In the genomic region with DNA sequence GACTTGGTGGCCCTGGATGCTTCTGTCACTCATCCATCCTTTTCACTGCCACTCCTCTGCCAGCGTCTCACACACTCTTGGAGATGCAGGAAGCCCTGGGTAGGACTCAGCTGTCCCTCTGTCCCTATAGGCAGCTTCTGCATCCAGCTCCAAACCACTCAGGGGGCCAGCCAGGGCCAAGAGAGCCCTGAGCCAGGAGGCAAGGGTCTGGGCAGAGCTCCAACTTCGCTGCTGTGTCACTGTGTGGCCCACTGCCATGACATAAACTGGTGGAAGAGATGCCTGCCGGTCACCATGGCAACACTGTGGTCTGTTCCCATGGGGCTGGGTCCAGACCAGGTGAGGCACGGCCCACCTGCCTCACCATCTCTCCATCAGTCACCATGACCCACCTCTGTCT, we compare ENCODE assay signal across 9 mouse cellular contexts. TPM values are rescaled to one million over a fixed set of nuclear protein-coding genes. Genes with fewer than 3 reads are reported as not detected.
A peak's percentile ranks its signal among the peaks of the same experiment; 100 is the strongest.
DNase-seq lines count a peak whose midpoint lies in the region; ATAC-seq and TF ChIP-seq lines count a peak whose summit lies in the region.
"Had no signal": no experiment of that assay in that cellular context is flagged by ENCODE, and none has a peak within 500 bp of the region (broad histone marks: within the 10 kb centered on the region; RNA-seq: fewer than 3 reads in every experiment).

No protein-coding gene starts in this region.

- no peak overlapping the region for H3K4me2 ChIP-seq in heart, embryonic 11.5 days
- H3K4me2 ChIP-seq in neural tube, embryonic 13.5 days = no peak overlapping the region
- no peak overlapping the region for H3K4me2 ChIP-seq in midbrain, embryonic 14.5 days (ENCODE audit: low read length)
- H3K4me2 ChIP-seq: heart, embryonic 13.5 days had no signal

- H3K9me3 ChIP-seq in heart, embryonic 11.5 days (replicated peaks; ENCODE audit: control insufficient read depth, low read length) = no peaks in the 10 kb centered on the region
- no peaks in the 10 kb centered on the region for H3K9me3 ChIP-seq in neural tube, embryonic 13.5 days
- H3K9me3 ChIP-seq in midbrain, embryonic 14.5 days (ENCODE audit: control insufficient read depth, low read length) = no peaks in the 10 kb centered on the region
- H3K9me3 ChIP-seq: heart, embryonic 13.5 days had no signal

- TF ChIP-seq POLR2A in heart, adult 2 months (IDR thresholded peaks at IDR 0.05; ENCODE audit: insufficient read depth, low read depth, low read length) = no peak

- TF ChIP-seq CTCF in heart, adult 2 months (IDR thresholded peaks at IDR 0.05) = no peak

- H3K27me3 ChIP-seq in heart, adult 2 months (ENCODE audit: control insufficient read depth, insufficient read depth, low read length) = no peaks in the 10 kb centered on the region
- H3K27me3 ChIP-seq in heart, embryonic 11.5 days (ENCODE audit: control insufficient read depth, insufficient read depth, low read length) = peaks cover 6% of the 10 kb centered on the region
- H3K27me3 ChIP-seq in neural tube, embryonic 13.5 days = 0 out of 2 replicates have a peak, but pooled peaks cover under 1% of the 10 kb centered on the region
- peaks cover 97% of the 10 kb centered on the region for H3K27me3 ChIP-seq in midbrain, embryonic 14.5 days (ENCODE audit: control insufficient read depth, insufficient read depth, low read length)

- no peak for TF ChIP-seq EP300 in heart, adult 2 months (IDR thresholded peaks at IDR 0.05; ENCODE audit: insufficient read depth, low read depth, low read length)

- no peaks in the 10 kb centered on the region for H3K4me1 ChIP-seq in heart, adult 2 months (ENCODE audit: control insufficient read depth, insufficient read depth, low read length)
- peaks cover 5% of the 10 kb centered on the region; the same call in 1 of the 2 replicates for H3K4me1 ChIP-seq in heart, embryonic 11.5 days (ENCODE audit: control insufficient read depth, insufficient read depth, low read length)
- no peaks in the 10 kb centered on the region; the same call in 1 of the 2 replicates for H3K4me1 ChIP-seq in neural tube, embryonic 13.5 days (replicated peaks)
- no peaks in the 10 kb centered on the region for H3K4me1 ChIP-seq in midbrain, embryonic 14.5 days (ENCODE audit: control insufficient read depth, insufficient read depth, low read length)
- H3K4me1 ChIP-seq: heart, embryonic 13.5 days had no signal

- no peaks in the 10 kb centered on the region for H3K79me2 ChIP-seq in heart, adult 2 months (replicated peaks; ENCODE audit: control insufficient read depth, insufficient read depth, low read length)

- no peak overlapping the region for H3K27ac ChIP-seq in heart, adult 2 months
- no peak overlapping the region for H3K27ac ChIP-seq in heart, embryonic 11.5 days (ENCODE audit: low read depth, low read length)
- no peak overlapping the region for H3K27ac ChIP-seq in neural tube, embryonic 13.5 days (replicated peaks)
- no peak overlapping the region for H3K27ac ChIP-seq in midbrain, embryonic 14.5 days (replicated peaks; ENCODE audit: low read depth, low read length)
- H3K27ac ChIP-seq: heart, embryonic 13.5 days had no signal

- H3K4me3 ChIP-seq in heart, adult 2 months = no peak overlapping the region
- H3K4me3 ChIP-seq in heart, embryonic 11.5 days (ENCODE audit: low read depth, low read length) = no peak overlapping the region
- no peak overlapping the region for H3K4me3 ChIP-seq in neural tube, embryonic 13.5 days
- H3K4me3 ChIP-seq in midbrain, embryonic 14.5 days (replicated peaks; ENCODE audit: low read depth, low read length) = no peak overlapping the region
- H3K4me3 ChIP-seq: heart, embryonic 13.5 days had no signal

- peak; percentile 47 to 49 for DNase-seq in heart, adult 2 months
- no peak for DNase-seq in neural tube, embryonic 10.5 days (ENCODE audit: extremely low spot score, low spot score)
- peak; percentile 19 to 35 for DNase-seq in heart, adult 9 months (ENCODE audit: low spot score in 2 of 2)
- peak; percentile 62 for DNase-seq in midbrain, embryonic 14.5 days
- DNase-seq in layer of hippocampus, adult 9-11 months = no peak
- DNase-seq: kidney, adult 18-20 months had no signal

- no peaks in the 10 kb centered on the region for H3K36me3 ChIP-seq in heart, adult 2 months (ENCODE audit: control insufficient read depth, insufficient read depth, low read length)
- no peaks in the 10 kb centered on the region for H3K36me3 ChIP-seq in heart, embryonic 11.5 days (ENCODE audit: control insufficient read depth, insufficient read depth, low read length)
- no peaks in the 10 kb centered on the region for H3K36me3 ChIP-seq in neural tube, embryonic 13.5 days
- H3K36me3 ChIP-seq in midbrain, embryonic 14.5 days (ENCODE audit: control insufficient read depth, insufficient read depth, low read length) = no peaks in the 10 kb centered on the region

- no peak overlapping the region for H3K9ac ChIP-seq in heart, adult 2 months (ENCODE audit: low read depth, low read length)
- H3K9ac ChIP-seq in heart, embryonic 11.5 days (ENCODE audit: low read depth, low read length) = no peak overlapping the region
- H3K9ac ChIP-seq in neural tube, embryonic 13.5 days = no peak overlapping the region
- no peak overlapping the region for H3K9ac ChIP-seq in midbrain, embryonic 14.5 days (replicated peaks; ENCODE audit: low read length)
- H3K9ac ChIP-seq: heart, embryonic 13.5 days had no signal

- WGBS in heart, adult 2 months = 44% methylated on average over 4 of the region's 4 CpGs
- 53% methylated on average over 4 of the region's 4 CpGs for WGBS in heart, embryonic 11.5 days (ENCODE audit: insufficient replicate concordance)
- 77% methylated on average over 4 of the region's 4 CpGs for WGBS in neural tube, embryonic 13.5 days
- WGBS in midbrain, embryonic 14.5 days = 69% methylated on average over 4 of the region's 4 CpGs

- intact Hi-C loops in heart, adult 2 months (cut with DNase I) = no loop called here

- no peak for ATAC-seq in heart, embryonic 11.5 days (replicated peaks; ENCODE audit: insufficient number of reproducible peaks, low FRiP score, low TSS enrichment)
- ATAC-seq in neural tube, embryonic 13.5 days (ENCODE audit: low read depth) = peak; percentile 50; the same call in 1 of the 2 replicates
- no peak for ATAC-seq in midbrain, embryonic 14.5 days (ENCODE audit: low FRiP score, low TSS enrichment)

RNA-seq across cellular contexts. Expression of a gene that starts 41.0 kb away (rescaled TPM):
- total RNA-seq in heart, adult 2 months (2021) = 100 to 1,000 TPM; 161 to 173 TPM
- polyA plus RNA-seq in heart, adult 2 months (2012; rRNA removed) = 101 and 117 TPM in 2 replicates
- polyA plus RNA-seq in heart, embryonic 11.5 days (2014; fragmentation: Nextera tagmentation; extraction: Ambion mirVana) = 8.0 and 8.6 TPM in 2 replicates
- 0.95 and 1.1 TPM in 2 replicates for polyA plus RNA-seq in neural tube, embryonic 13.5 days (2015; fragmentation: Nextera tagmentation; extraction: Ambion mirVana)
- polyA plus RNA-seq in midbrain, embryonic 14.5 days (2014; fragmentation: Nextera tagmentation; extraction: Ambion mirVana) = 0.11 and 0.32 TPM in 2 replicates

Comparison
In these comparisons a context has a peak if more than half of its experiments do, and no peak if none do; other contexts are left out.
1. RNA of a gene that starts 41.0 kb away (polyA plus RNA-seq): 101 to 117 TPM in heart, adult 2 months; 8.0 to 8.6 TPM in heart, embryonic 11.5 days, 0.95 to 1.1 TPM in neural tube, embryonic 13.5 days and 0.11 to 0.32 TPM in midbrain, embryonic 14.5 days; every median in the first group is over 10 times any median in the second.
2. DNase-seq: peak in heart, adult 2 months (2 of 2), heart, adult 9 months (2 of 2) and midbrain, embryonic 14.5 days (single experiment); none in neural tube, embryonic 10.5 days (single experiment) and layer of hippocampus, adult 9-11 months (single experiment).